Mouse (Mus musculus): ENCODE measurements at regions not wholly inside any gene's neighbourhood (a gene's known extent, or its start where the extent isn't known, plus 50 kb on each side); places are given as distances from the start of the nearest gene placed in this dataset.

DNA sequence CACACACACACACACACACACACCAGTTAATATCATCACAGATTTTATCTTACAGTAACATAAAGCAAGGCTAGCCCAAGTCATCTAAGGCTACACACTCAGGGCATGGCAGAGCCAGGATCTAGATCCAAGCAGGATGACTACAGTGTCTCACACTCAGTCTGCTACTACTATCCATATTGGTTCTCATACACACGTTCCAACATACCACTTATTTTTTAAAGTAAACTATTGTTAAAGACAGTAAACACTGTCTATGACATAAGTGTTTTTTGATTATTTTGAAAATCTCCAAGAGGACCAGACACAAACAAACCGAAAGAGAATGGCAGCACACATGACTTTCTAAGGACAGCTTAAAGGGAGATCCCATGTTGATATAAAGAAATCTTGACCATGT is 306.3 kb downstream of the Gm11361 start:
- DNase-seq: no peak

DNA sequence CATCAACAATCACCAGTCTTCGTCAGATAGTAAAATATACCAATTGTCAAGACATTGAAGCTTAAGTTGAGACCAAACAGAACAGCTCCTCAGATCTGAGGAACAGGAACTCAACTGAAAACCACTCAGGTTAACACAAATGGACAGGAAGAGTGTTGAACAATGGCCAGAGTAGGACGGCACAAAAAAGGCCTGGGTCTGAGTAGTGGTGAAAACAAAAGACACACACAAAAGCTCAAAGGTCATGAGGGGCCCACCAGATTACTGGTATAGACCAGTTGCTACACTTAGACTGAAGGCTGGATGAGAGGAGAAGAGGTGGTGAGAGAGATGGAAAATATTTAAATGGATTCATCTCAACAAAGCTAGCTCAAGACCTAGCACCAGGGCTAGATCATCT is 302.8 kb downstream of the Gm11361 start:
- no peak for DNase-seq

GRCm38 (mm10) chr13:28557032-28557570 is 299.8 kb downstream of the Gm11361 start:
- DNase-seq: peak in 1 of 2 experiments; percentile 35

GRCm38 (mm10) chr13:28556385-28556938 is 299.1 kb downstream of the Gm11361 start:
- peak in 1 of 2 experiments; percentile 57 for DNase-seq

DNA sequence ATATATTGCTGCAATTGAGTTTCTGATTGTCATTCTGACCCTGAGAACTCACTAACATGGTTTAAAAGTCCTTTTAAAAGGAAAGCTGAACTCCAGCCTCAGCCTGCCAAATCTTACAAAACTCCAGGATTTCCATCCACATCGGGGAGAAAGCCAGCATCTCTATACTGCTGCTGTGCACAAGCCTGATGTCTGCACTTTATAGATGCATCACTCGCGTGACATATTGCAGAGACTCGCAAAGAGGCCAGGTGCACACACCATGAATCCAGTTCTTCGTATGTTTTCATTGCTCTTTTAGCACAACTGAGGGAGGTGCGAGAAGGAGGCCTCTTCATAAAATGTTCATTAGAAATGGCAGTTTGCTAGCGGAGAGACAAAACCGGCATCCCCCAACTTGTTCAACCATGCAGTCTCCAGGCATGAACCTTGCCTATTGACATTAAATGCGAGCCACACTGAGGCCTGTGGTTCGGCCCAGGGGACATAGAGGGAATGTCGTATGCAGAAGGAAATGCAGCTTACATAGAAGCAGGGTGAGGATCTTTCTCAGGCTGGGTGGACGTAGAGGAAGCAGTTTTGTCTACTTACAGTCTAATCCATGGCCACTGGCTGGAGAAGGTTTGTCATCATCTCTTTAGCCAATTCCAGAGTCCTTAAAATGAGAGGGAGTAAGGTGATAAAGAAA is 297.0 kb downstream of the Gm11361 start:
- peak in 1 of 2 experiments; percentile 32 for DNase-seq

DNA sequence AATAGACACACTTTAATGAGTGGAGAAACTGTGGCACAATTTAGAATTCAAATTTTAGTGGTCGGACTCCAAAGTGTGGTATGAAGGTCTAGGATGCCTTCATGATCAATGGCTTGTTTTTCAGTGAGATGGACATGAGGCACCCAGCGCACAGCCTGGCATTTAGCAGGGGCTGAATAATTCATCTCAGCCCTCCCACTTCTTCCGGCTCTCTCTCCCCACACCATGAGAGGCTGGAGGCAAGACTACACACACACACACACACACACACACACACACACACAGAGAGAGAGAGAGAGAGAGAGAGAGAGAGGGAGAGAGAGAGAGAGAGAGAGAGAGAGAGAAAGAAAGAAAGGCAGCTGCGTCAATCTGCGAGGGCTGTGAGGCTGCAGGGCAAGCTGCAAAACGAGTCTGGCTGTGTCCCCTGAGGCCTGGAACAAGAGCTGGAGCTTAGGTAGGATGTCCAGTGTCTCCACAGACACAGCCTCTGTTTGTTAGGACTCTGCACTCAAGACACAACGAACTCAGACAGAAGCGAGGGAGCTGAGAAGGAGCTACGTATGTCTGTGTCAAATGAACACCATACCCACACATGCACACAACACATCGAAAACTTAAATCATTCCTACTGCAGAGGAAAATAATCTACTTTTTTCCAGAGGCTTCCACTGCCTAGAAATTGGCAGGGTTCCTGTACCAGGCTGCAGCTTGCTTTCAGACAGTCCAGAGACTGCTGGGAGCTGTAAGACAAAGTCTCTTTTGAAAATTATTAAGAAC is 295.8 kb downstream of the Gm11361 start:
- peak in 1 of 2 experiments; percentile 28 for DNase-seq

GRCm38 (mm10) chr13:28551555-28551954 is 294.2 kb downstream of the Gm11361 start:
- DNase-seq: peak; percentile 72 to 85

DNA sequence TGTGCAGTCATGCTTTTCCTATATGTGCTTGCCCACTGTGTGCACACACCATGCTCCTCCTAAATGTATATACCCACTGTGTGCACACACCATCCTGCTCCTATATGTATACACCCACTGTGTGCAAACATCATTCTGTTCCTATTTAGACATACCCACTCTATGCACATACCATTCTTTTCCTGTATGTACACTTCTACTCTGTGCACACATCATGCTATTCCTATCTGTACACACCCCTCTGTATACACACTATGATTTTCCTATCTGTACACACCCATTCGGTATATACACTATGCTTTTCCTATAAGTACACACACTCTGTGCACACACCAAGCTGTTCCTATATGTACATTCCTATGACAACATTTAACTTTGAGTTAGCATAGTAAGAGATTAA is 288.5 kb downstream of the Gm11361 start:
- DNase-seq: no peak

DNA sequence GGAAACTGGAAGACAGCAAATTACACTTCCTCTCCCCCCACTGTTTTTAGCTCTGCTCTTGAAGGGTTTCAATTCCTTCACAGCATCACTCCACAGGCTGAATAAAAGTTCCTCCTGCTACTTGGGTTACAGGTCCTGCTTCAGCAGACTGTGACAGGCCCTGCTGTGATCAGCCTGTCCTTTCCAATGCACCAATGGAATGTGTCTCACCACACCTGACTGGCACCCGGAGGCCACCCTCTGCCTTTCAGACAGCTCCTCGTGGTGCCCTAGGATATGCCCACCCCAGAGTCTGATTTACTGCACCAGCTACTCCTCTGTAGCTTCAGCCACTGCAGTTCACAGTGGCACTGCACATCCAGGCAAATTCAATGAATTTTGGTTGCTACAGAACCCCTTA is 288.0 kb downstream of the Gm11361 start:
- DNase-seq: peak in 1 of 2 experiments; percentile 11

- no peak for DNase-seq
Observed at GRCm38 (mm10) chr13:28544819-28545180, 287.5 kb downstream of the Gm11361 start.

- DNase-seq: no peak
Observed at GRCm38 (mm10) chr13:28544003-28544818, 286.9 kb downstream of the Gm11361 start.

- DNase-seq: peak in 1 of 2 experiments; percentile 21
Observed at GRCm38 (mm10) chr13:28541607-28542006, 284.3 kb downstream of the Gm11361 start.

DNA sequence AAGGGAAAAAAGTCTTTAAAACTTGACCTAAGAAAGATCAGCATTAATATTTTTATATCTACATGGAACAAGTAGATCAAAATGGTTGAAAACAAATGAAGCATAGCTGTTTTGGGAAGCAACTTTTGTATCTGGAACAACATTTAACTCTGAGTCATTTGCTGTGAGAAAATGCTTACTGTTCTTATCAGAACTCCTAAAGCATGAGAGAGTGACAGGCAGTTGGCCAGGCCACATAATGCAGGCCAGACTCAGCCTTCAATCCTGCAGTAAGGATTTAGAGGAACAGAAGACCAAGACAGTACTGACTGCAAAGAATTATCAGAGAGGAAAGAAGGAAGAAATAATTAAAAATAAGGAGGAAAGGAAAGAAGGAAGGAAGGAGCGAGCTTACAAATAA is 275.8 kb downstream of the Gm11361 start:
- no peak for DNase-seq

- no peak for DNase-seq
Observed at GRCm38 (mm10) chr13:28532278-28532677, 274.9 kb downstream of the Gm11361 start.

DNA sequence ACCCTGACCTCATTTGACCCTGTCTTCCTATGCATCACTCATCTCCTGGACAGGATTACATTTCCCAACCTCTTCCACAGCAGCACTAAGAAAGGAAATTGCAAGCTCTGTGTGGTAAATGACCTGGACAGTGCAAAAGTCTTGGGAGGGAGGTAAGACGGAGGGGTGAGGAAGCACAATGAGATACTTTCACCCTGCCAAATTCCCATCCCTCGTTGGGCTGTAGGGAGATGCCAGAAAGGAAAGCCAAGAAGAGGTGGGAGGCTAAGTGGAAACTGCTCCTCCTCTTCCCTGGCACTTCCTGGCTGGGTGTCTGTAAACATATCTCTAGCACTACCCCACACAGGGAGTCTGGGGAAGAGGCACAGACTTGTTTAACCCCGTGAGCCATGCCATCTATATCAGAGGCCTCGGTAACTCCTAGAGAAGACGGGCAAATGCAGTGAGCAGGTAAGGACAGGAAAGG is 274.2 kb downstream of the Gm11361 start:
- no peak for DNase-seq

GRCm38 (mm10) chr13:28530947-28531346 is 273.6 kb downstream of the Gm11361 start:
- DNase-seq: no peak

GRCm38 (mm10) chr13:28528898-28529511 is 271.7 kb downstream of the Gm11361 start:
- DNase-seq: no peak

DNA sequence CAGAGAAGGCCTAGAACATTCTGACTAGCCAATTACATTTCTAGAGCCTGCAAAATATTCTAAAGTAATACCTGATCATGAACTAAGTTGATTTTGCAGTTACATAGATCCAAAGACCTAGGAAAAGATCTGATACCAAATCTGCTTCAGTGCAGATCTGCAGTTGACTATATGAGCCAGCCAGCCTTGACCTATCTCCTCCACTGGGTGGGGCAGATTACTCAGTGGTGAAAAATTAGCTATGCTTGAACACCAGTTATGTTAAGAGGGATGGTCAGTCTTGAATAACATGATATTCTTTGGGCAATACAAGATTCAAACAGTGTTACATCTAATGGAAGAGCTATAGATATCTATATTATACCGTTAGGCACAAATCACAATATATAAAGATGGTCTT is 269.0 kb downstream of the Gm11361 start:
- DNase-seq: no peak

DNA sequence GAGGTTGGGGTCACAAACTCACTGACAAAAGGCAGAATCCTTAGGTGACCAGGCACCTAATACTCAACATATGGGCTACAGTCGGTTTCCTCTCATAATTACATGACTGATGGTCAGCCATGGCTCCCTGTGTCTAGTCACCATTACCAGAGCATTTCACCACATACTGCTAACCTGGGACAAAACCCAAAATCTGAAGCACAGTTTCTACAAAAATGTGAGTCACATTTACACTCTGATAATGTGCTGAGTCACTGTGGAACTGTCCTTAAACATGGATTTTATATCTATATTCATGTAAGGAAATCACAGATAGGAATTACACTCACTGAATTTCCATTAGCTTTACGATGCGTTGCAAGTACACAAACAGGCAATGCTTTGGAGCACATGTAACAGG is 267.1 kb downstream of the Gm11361 start:
- DNase-seq: no peak

DNA sequence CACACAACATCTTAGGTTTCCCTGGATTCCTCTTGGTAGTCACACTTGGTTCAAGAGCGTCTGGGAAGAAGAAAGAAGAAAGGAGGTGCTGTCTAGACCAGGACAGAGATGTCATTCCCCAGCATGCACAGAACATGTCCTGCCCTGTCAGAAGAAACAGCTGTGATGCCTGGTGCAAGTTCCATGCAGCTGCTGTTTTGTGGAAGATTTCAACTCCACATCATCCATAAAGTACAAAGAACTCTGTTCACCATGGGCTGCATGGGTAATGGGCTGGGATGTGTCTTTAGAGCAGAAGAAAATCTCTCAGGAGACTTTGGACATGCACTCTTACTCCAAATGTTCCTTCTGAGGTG is 262.8 kb downstream of the Gm11361 start:
- no peak for DNase-seq

DNA sequence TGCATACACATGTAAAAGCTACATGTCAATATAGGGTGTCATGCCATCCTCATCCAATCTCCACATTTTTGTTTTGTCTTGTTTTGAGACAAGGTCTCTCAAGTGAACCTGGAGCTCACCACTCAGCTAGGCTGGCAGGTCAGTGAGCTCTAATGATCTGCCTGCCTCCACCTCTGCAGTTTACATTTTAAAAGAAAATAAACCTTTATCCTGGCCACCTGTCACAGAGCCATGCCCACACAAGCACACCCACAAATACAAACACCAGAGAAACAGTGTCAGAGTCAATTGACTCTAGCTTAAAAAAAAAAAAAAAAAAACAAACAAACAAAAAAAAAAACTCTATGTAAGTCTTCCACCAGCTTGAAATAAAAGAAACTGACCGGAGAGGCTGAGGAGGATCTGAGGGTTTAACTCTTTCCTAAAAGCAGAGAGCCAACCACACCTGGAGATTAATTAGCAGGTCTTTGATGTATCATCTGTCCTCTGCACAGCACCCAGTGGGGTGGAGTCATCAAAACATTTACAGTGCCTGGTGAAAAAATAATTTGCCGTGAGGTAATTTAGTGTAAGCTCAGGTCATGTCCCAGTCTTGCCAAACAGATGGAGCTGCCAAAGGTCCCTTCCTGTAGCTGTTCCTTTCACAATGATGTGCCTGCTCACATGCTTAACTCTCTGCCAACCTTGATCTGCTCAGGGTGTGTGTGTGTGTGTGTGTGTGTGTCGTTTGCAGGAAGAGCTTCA is 262.2 kb downstream of the Gm11361 start:
- DNase-seq: no peak

DNA sequence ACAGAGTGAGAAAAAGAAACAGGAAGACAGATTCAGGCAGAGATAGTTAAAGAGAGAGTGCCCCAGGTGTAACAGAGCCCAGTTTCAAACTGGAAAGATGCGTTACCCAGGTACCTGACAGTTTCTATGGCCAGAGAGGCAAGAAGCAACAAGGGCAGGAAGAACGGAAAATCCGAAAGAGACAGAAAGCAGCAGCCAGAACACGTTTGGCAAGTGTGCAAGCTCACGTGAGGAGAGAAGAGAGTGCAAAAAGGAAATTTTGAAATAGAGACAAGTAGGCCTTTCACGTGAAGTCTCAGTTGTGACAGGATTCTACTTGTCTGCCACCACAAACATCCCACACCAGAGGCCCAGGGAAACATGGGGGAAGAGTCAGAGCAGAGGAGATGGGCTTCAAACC is 259.8 kb downstream of the Gm11361 start:
- peak; percentile 36 to 46 for DNase-seq
